Mouse (Mus musculus) hindbrain, embryonic 14.5 days (tissue): ENCODE measurements around the gene Wdr62. TPM values are rescaled to one million over a fixed set of nuclear protein-coding genes. Genes with fewer than 3 reads are reported as not detected.
A peak's percentile ranks its signal among the peaks of the same experiment; 100 is the strongest.

Experiments
- ATAC-seq: fragments of 200-750 bp; cut with Nextera tagmentation; 2 replicates; pipeline ENCODE4 v1.8.0; 2017; ENCODE audit warnings: moderate number of reproducible peaks, mild to moderate bottlenecking, moderate TSS enrichment, moderate library complexity; ENCODE audit not compliant: low FRiP score
- DNase-seq: peaks from one replicate; pipeline ENCODE4 v3.0.0-alpha.2; 2015; ENCODE audit warnings: low spot score
- H3K27ac ChIP-seq: fragments of 300-500 bp; sonication (generic); 2 replicates; pipeline ENCODE4 v1.5.1; 2014; ENCODE audit warnings: mild to moderate bottlenecking, moderate library complexity
- H3K27me3 ChIP-seq: fragments of 300-500 bp; sonication (generic); 2 replicates; pipeline ENCODE4 v1.6.1; 2014; ENCODE audit warnings: mild to moderate bottlenecking, low read length, mixed read lengths; ENCODE audit not compliant: control insufficient read depth, insufficient read depth
- H3K36me3 ChIP-seq: fragments of 300-500 bp; sonication (generic); replicated peaks from 2 replicates; pipeline ENCODE4 v1.6.1; 2014; ENCODE audit not compliant: control insufficient read depth, insufficient read depth
- H3K4me1 ChIP-seq: fragments of 300-500 bp; sonication (generic); replicated peaks from 2 replicates; pipeline ENCODE4 v1.6.1; 2014; ENCODE audit warnings: antibody characterized with exemption, low read length, mixed read lengths; ENCODE audit not compliant: control insufficient read depth, insufficient read depth
- H3K4me2 ChIP-seq: fragments of 300-500 bp; sonication (generic); replicated peaks from 2 replicates; pipeline ENCODE4 v1.6.1; 2014; ENCODE audit warnings: mild to moderate bottlenecking, moderate library complexity
- H3K4me3 ChIP-seq: fragments of 300-500 bp; sonication (generic); replicated peaks from 2 replicates; pipeline ENCODE4 v1.5.1; 2014; ENCODE audit warnings: mild to moderate bottlenecking, low read length
- H3K9ac ChIP-seq: fragments of 300-500 bp; sonication (generic); 2 replicates; pipeline ENCODE4 v1.6.1; 2014
- H3K9me3 ChIP-seq: fragments of 300-500 bp; sonication (generic); 2 replicates; pipeline ENCODE4 v1.6.1; 2016; ENCODE audit warnings: low read length; ENCODE audit not compliant: control insufficient read depth
- WGBS: fragments of 180-500 bp; shearing (Covaris S2); extraction: QIAGEN DNeasy Blood & Tissue Kit; methylation state at CpG from one replicate; pipeline ENCODE4 v1.1.7; 2014; 5-methylcytosine and 5-hydroxymethylcytosine counted together
- polyA plus RNA-seq: library from polyadenylated mRNA; unstranded; fragments of >200 nt; fragmentation: Nextera tagmentation; extraction: Ambion mirVana; gene quantifications from 2 replicates; pipeline ENCODE4 v1.2.1, GENCODE M21; 2014

Gene Wdr62
- polyA plus RNA-seq, 1 experiment from 2014 or later = 5.7 TPM

GRCm38 (mm10) chr7:30279536-30279935 is 683 bp downstream of the Wdr62 start:
- no peaks in the 10 kb centered on the region for H3K36me3 ChIP-seq
- under 1% methylated on average over 6 of the region's 6 CpGs for WGBS
- no peaks in the 10 kb centered on the region for H3K9me3 ChIP-seq
- H3K9ac ChIP-seq = peak overlapping the region; percentile 40; the same call in 1 of the 2 replicates
- peak overlapping the region; percentile 91 for H3K4me2 ChIP-seq
- ATAC-seq (no peak), DNase-seq (no peak)
- H3K4me3 ChIP-seq = peak overlapping the region; percentile 61
- no peak overlapping the region for H3K27ac ChIP-seq
- no peaks in the 10 kb centered on the region for H3K4me1 ChIP-seq
- no peaks in the 10 kb centered on the region for H3K27me3 ChIP-seq

- peak overlapping the region; percentile 91 for H3K4me2 ChIP-seq
- H3K4me1 ChIP-seq = no peaks in the 10 kb centered on the region
- no peak for ATAC-seq
- H3K36me3 ChIP-seq = no peaks in the 10 kb centered on the region
- WGBS = 67% methylated on average over 2 of the region's 2 CpGs
- H3K9ac ChIP-seq = no peak overlapping the region
- no peak for DNase-seq
- H3K27me3 ChIP-seq = no peaks in the 10 kb centered on the region
- H3K9me3 ChIP-seq = no peaks in the 10 kb centered on the region
- H3K27ac ChIP-seq = no peak overlapping the region
- H3K4me3 ChIP-seq = no peak overlapping the region; the same call in 1 of the 2 replicates
Measured at GRCm38 (mm10) chr7:30278911-30279310, 1.3 kb downstream of the Wdr62 start.

GRCm38 (mm10) chr7:30274383-30274782 is 5.8 kb downstream of the Wdr62 start:
- no peak for ATAC-seq
- Histone ChIP-seq H3K36me3 (no peaks in the 10 kb centered on the region), H3K4me2 (no peak overlapping the region), H3K4me3 (no peak overlapping the region), H3K9ac (no peak overlapping the region), H3K9me3 (no peaks in the 10 kb centered on the region), H3K27me3 (no peaks in the 10 kb centered on the region), H3K27ac (no peak overlapping the region), H3K4me1 (no peaks in the 10 kb centered on the region)
- no peak for DNase-seq
- 92% methylated on average over 6 of the region's 6 CpGs for WGBS

GRCm38 (mm10) chr7:30269641-30270040 is 10.6 kb downstream of the Wdr62 start:
- H3K27ac ChIP-seq = no peak overlapping the region

GRCm38 (mm10) chr7:30266780-30267179 is 13.4 kb downstream of the Wdr62 start:
- Histone ChIP-seq H3K9me3 (no peaks in the 10 kb centered on the region), H3K9ac (no peak overlapping the region), H3K4me1 (no peaks in the 10 kb centered on the region), H3K27me3 (no peaks in the 10 kb centered on the region), H3K36me3 (no peaks in the 10 kb centered on the region), H3K27ac (no peak overlapping the region), H3K4me3 (no peak overlapping the region), H3K4me2 (no peak overlapping the region)
- DNase-seq = no peak
- ATAC-seq = no peak
- WGBS = 80% methylated on average over 3 of the region's 3 CpGs

More at GRCm38 (mm10) chr7:30269641-30270040, 10.6 kb downstream of the Wdr62 start:
- ATAC-seq (no peak), DNase-seq (no peak)
- Histone ChIP-seq H3K27me3 (no peaks in the 10 kb centered on the region), H3K4me3 (no peak overlapping the region), H3K4me1 (no peaks in the 10 kb centered on the region), H3K9ac (no peak overlapping the region), H3K4me2 (no peak overlapping the region), H3K9me3 (no peaks in the 10 kb centered on the region), H3K36me3 (no peaks in the 10 kb centered on the region)
- WGBS = 94% methylated on average over 4 of the region's 4 CpGs

GRCm38 (mm10) chr7:30265935-30266334 is 14.3 kb downstream of the Wdr62 start:
- Histone ChIP-seq H3K36me3 (no peaks in the 10 kb centered on the region), H3K9me3 (no peaks in the 10 kb centered on the region), H3K27ac (no peak overlapping the region), H3K4me1 (no peaks in the 10 kb centered on the region), H3K27me3 (no peaks in the 10 kb centered on the region), H3K9ac (no peak overlapping the region), H3K4me3 (no peak overlapping the region), H3K4me2 (no peak overlapping the region)
- 92% methylated on average over 7 of the region's 7 CpGs for WGBS
- DNase-seq (no peak), ATAC-seq (no peak)

GRCm38 (mm10) chr7:30265531-30265930 is 14.7 kb downstream of the Wdr62 start:
- Histone ChIP-seq H3K36me3 (no peaks in the 10 kb centered on the region), H3K4me3 (no peak overlapping the region), H3K27me3 (no peaks in the 10 kb centered on the region), H3K4me2 (no peak overlapping the region), H3K27ac (no peak overlapping the region), H3K9me3 (no peaks in the 10 kb centered on the region), H3K9ac (no peak overlapping the region), H3K4me1 (no peaks in the 10 kb centered on the region)
- 93% methylated on average over 5 of the region's 5 CpGs for WGBS
- DNase-seq (no peak), ATAC-seq (no peak)

- Histone ChIP-seq H3K9me3 (no peaks in the 10 kb centered on the region), H3K4me2 (no peak overlapping the region), H3K9ac (no peak overlapping the region), H3K27ac (no peak overlapping the region), H3K36me3 (no peaks in the 10 kb centered on the region), H3K4me1 (no peaks in the 10 kb centered on the region), H3K27me3 (no peaks in the 10 kb centered on the region), H3K4me3 (no peak overlapping the region)
- WGBS = 86% methylated on average over 2 of the region's 2 CpGs
- DNase-seq (no peak), ATAC-seq (no peak)
Measured at GRCm38 (mm10) chr7:30265041-30265440, 15.2 kb downstream of the Wdr62 start.

- ATAC-seq (no peak), DNase-seq (no peak)
- H3K4me3 ChIP-seq = no peak overlapping the region
- no peak overlapping the region for H3K27ac ChIP-seq
- no peaks in the 10 kb centered on the region for H3K9me3 ChIP-seq
- H3K27me3 ChIP-seq = no peaks in the 10 kb centered on the region
- H3K4me1 ChIP-seq = no peaks in the 10 kb centered on the region
- 94% methylated on average over 12 of the region's 12 CpGs for WGBS
- H3K9ac ChIP-seq = no peak overlapping the region
- H3K36me3 ChIP-seq = no peaks in the 10 kb centered on the region
- H3K4me2 ChIP-seq = no peak overlapping the region
Measured at GRCm38 (mm10) chr7:30251956-30252954, 28.0 kb downstream of the Wdr62 start.
